Mouse (Mus musculus): Measurements from ENCODE around the gene Pelo.

- TF ChIP-seq CTCF (conservative IDR thresholded peaks at IDR 0.05; ENCODE audit: low read length) (no peak), POU5F1 (IDR thresholded peaks at IDR 0.05; ENCODE audit: borderline replicate concordance, low read length) (no peak)
Observed at GRCm38 (mm10) chr13:115118756-115119155, 28.8 kb upstream of the Pelo start.

Measured in E14TG2a.4 (cell line).